Mouse (Mus musculus): Measurements from ENCODE around the gene Mtg1. TPM values are rescaled to one million over a fixed set of nuclear protein-coding genes. Genes with fewer than 3 reads are reported as not detected.

Mtg1 gene
- polyA plus RNA-seq, 1 experiment from 2014 or later = 9.4 TPM

DNA sequence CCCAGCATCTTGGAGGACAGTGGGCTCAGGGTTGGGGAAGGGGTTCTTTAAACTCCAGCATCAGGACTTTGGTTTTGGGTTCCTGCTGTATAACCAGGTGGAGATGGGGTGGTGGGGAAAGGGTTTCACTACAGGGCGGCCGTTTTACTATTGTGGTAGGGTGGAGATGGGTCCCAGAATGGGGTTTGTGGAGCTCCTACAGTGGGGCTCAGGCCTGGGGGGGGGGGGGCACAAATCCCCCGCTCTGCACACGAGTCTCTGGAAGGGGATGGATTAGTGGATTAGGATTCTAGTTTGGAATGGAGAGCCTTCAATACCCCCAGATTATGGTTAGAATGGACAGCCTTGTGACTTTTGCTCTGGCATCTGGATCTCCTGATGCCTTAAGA, 16.5 kb downstream of the Mtg1 start:
- no peaks in the 10 kb centered on the region for H3K79me2 ChIP-seq (ENCODE audit: inconsistent target)
- WGBS (ENCODE audit: missing documents) = 41% methylated on average over 4 of the region's 4 CpGs
- peaks cover 6% of the 10 kb centered on the region; the same call in 1 of the 2 replicates for H3K36me3 ChIP-seq (ENCODE audit: inconsistent target)
- H3K27ac ChIP-seq = no peak overlapping the region
- no peak overlapping the region for H3K4me3 ChIP-seq (ENCODE audit: inconsistent target)

DNA sequence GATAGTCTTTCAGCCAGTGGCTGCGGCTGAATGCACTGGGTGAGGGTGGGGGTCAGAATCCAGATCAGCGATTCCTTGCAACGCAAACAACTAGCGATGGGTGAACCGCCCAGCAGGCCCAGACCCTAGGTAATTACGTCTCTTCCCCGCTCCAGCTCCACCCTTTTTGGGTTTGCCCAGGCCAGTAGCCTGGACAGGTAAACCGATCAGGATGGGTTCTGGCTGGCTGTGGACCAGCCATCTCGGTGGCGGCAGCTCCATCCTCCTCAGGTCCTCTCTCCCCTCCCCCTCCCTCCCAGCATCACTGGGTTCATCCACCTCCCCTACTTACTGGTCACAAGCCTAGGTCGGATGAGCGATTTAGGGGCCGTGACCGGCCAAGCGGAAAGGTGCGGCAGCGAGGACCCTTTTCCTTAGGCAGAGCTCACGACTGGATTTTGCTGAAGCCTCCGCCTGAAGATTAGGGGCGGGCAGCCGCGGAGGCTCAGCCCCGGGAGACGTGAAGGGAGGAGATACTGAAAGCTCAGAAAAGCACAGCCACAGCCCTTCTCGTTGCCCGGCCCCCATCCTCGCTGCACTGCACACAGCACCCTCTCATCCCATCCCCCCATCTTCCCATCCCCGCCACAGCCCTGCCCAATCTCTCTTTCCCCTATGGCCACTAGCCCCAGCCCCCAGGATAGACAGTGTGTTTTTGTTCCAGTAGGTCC, 17.0 kb downstream of the Mtg1 start, which contains the start of gene Sprn:
Sprn (minus strand) TSS at position 660 of the 710 bp plus-strand sequence.
- Histone ChIP-seq H3K4me3 (ENCODE audit: inconsistent target) (no peak within 1 kb of the TSS), H3K79me2 (ENCODE audit: inconsistent target) (no peaks in the 10 kb centered on the region), H3K36me3 (ENCODE audit: inconsistent target) (peaks cover 6% of the 10 kb centered on the region; the same call in 1 of the 2 replicates), H3K27ac (no peak within 1 kb of the TSS)
- WGBS (ENCODE audit: missing documents) = 14% methylated on average over 28 of the region's 28 CpGs

- Histone ChIP-seq H3K4me3 (ENCODE audit: inconsistent target) (no peak overlapping the region), H3K79me2 (ENCODE audit: inconsistent target) (no peaks in the 10 kb centered on the region), H3K36me3 (ENCODE audit: inconsistent target) (no peaks in the 10 kb centered on the region), H3K27ac (no peak overlapping the region)
- 76% methylated on average over 3 of the region's 3 CpGs for WGBS (ENCODE audit: missing documents)
These were observed 23.0 kb downstream of the Mtg1 start for GRCm38 (mm10) chr7:140160363-140160762.

DNA sequence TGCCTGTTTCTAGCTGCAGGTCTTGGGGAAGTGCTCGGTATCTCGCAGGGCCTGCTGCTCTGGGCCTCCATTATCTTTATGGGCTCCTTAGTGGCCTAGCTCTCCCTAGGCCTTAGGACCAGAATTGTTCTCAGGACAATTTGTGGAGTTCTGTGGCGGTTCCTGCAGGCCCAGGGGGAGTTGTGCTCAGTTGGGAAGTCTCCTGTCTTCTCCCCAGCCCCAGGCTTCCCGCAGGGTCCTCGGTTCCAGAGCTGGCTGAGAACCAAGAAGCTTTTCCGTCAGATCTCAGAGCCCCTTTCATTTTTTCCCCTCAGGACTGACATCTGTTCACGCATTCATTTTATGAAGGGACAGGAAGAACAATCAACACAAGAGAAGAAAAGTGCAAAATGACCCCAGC, 27.3 kb downstream of the Mtg1 start, which contains the start of gene Olfr522:
Olfr522 (minus strand) TSS at position 101 of the 400 bp plus-strand sequence.
- Histone ChIP-seq H3K79me2 (ENCODE audit: inconsistent target) (no peaks in the 10 kb centered on the region), H3K36me3 (ENCODE audit: inconsistent target) (no peaks in the 10 kb centered on the region), H3K4me3 (ENCODE audit: inconsistent target) (no peak within 1 kb of the TSS), H3K27ac (no peak within 1 kb of the TSS)
- 83% methylated on average over 7 of the region's 7 CpGs for WGBS (ENCODE audit: missing documents)

- Histone ChIP-seq H3K27ac (no peak overlapping the region), H3K79me2 (ENCODE audit: inconsistent target) (no peaks in the 10 kb centered on the region), H3K4me3 (ENCODE audit: inconsistent target) (no peak overlapping the region), H3K36me3 (ENCODE audit: inconsistent target) (no peaks in the 10 kb centered on the region)
- WGBS (ENCODE audit: missing documents) = 67% methylated on average over 1 of the region's 1 CpGs
These were observed 30.6 kb downstream of the Mtg1 start for GRCm38 (mm10) chr7:140167950-140168349.

DNA sequence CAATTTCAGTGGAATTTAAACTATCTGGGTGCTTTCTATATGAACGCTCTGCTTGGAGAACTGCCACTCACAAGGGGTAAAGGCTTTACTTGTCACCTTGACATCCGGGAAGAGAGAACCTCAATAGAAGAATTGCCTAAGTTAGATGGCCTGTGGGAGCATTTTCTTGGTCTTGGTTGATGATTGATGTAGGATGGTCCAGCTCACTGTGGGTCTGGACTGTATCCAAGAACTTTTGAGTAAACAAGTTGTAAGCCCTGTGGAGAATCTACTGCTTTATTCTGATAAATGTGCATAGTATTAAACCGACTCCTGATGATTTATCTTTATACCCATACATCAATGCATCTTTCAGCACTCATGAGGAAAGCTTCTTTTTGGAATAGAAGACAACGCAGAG, 32.0 kb downstream of the Mtg1 start:
- no peaks in the 10 kb centered on the region for H3K36me3 ChIP-seq (ENCODE audit: inconsistent target)
- no peaks in the 10 kb centered on the region for H3K79me2 ChIP-seq (ENCODE audit: inconsistent target)
- H3K4me3 ChIP-seq (ENCODE audit: inconsistent target) = no peak overlapping the region
- H3K27ac ChIP-seq = no peak overlapping the region
- WGBS (ENCODE audit: missing documents) = 94% methylated on average over 4 of the region's 4 CpGs

DNA sequence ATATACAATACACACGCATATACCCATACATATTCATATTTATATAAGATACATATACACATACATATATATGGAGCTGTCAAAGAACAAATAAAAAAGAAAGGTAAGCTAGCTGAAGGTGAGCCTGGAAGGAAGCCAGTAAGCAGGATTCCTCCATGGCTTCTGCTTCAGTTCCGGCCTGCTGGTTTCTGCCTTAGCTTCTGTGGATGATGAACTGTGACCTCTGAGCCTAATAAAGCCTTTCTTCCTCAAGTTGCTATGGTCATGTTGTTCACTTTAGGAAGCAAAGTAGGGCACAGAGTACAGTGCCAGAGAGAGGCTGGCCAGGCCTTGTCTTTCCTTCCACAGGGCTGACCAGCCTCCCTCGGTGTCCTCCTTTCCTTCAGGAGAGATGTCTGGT, 33.5 kb downstream of the Mtg1 start:
- H3K27ac ChIP-seq = no peak overlapping the region
- H3K79me2 ChIP-seq (ENCODE audit: inconsistent target) = no peaks in the 10 kb centered on the region
- no peak overlapping the region for H3K4me3 ChIP-seq (ENCODE audit: inconsistent target)
- 81% methylated on average over 2 of the region's 3 CpGs for WGBS (ENCODE audit: missing documents)
- no peaks in the 10 kb centered on the region for H3K36me3 ChIP-seq (ENCODE audit: inconsistent target)

GRCm38 (mm10) chr7:140172936-140173335, 35.6 kb downstream of the Mtg1 start, which contains the start of gene Olfr523:
Gene Olfr523 (plus strand): TSS chr7:140173217.
- Histone ChIP-seq H3K36me3 (ENCODE audit: inconsistent target) (no peaks in the 10 kb centered on the region), H3K27ac (no peak within 1 kb of the TSS), H3K4me3 (ENCODE audit: inconsistent target) (no peak within 1 kb of the TSS), H3K79me2 (ENCODE audit: inconsistent target) (no peaks in the 10 kb centered on the region)
- WGBS (ENCODE audit: missing documents) = 13% methylated on average over 1 of the region's 1 CpGs

DNA sequence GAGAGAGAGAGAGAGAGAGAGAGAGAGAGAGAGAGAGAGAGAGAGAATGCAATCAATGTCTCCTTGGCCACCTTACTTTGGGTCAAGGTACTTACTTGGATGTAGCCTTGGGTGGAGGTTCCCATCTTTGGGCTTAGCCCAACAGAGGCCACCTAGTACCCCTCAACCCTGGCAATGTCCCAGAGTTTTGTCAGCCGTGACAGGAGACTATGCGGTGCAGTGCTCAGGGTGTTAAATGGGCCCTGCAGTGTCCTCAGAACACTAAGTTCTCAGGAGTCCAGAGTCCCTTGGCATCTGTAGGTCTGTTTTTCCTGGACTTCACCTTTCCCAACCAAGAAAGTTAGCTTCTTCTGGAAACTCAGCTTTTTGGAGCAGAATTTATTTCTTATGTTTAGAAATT, 41.8 kb downstream of the Mtg1 start:
- WGBS (ENCODE audit: missing documents) = 96% methylated on average over 2 of the region's 2 CpGs
- no peak overlapping the region for H3K4me3 ChIP-seq (ENCODE audit: inconsistent target)
- no peaks in the 10 kb centered on the region for H3K79me2 ChIP-seq (ENCODE audit: inconsistent target)
- H3K36me3 ChIP-seq (ENCODE audit: inconsistent target) = no peaks in the 10 kb centered on the region
- H3K27ac ChIP-seq = no peak overlapping the region

DNA sequence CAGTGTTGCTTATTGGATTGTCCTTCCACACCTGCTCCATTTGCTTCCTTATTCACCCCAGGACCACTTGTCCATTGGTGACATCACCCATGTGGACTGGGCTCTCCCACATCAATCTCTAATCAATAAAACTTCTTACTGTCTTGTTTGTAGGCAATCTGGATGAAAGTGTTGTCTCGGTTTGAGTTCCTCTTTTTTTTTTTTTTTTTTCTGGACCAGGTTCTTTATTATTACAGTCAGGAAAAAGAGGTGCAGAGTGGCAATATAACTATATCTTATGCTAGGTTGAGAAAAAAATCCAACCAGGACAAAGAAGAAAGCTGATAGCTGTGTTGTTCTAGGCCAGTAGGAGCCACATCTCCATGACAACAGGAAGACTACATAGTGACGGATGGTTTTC, 43.3 kb downstream of the Mtg1 start:
- Histone ChIP-seq H3K27ac (no peak overlapping the region), H3K36me3 (ENCODE audit: inconsistent target) (no peaks in the 10 kb centered on the region), H3K4me3 (ENCODE audit: inconsistent target) (no peak overlapping the region), H3K79me2 (ENCODE audit: inconsistent target) (no peaks in the 10 kb centered on the region)
- 46% methylated on average over 2 of the region's 2 CpGs for WGBS (ENCODE audit: missing documents)

- 85% methylated on average over 4 of the region's 4 CpGs for WGBS (ENCODE audit: missing documents)
- H3K27ac ChIP-seq = no peak overlapping the region
- no peaks in the 10 kb centered on the region for H3K36me3 ChIP-seq (ENCODE audit: inconsistent target)
- H3K79me2 ChIP-seq (ENCODE audit: inconsistent target) = no peaks in the 10 kb centered on the region
- no peak overlapping the region for H3K4me3 ChIP-seq (ENCODE audit: inconsistent target)
These were observed 46.8 kb downstream of the Mtg1 start for GRCm38 (mm10) chr7:140184206-140184605.

DNA sequence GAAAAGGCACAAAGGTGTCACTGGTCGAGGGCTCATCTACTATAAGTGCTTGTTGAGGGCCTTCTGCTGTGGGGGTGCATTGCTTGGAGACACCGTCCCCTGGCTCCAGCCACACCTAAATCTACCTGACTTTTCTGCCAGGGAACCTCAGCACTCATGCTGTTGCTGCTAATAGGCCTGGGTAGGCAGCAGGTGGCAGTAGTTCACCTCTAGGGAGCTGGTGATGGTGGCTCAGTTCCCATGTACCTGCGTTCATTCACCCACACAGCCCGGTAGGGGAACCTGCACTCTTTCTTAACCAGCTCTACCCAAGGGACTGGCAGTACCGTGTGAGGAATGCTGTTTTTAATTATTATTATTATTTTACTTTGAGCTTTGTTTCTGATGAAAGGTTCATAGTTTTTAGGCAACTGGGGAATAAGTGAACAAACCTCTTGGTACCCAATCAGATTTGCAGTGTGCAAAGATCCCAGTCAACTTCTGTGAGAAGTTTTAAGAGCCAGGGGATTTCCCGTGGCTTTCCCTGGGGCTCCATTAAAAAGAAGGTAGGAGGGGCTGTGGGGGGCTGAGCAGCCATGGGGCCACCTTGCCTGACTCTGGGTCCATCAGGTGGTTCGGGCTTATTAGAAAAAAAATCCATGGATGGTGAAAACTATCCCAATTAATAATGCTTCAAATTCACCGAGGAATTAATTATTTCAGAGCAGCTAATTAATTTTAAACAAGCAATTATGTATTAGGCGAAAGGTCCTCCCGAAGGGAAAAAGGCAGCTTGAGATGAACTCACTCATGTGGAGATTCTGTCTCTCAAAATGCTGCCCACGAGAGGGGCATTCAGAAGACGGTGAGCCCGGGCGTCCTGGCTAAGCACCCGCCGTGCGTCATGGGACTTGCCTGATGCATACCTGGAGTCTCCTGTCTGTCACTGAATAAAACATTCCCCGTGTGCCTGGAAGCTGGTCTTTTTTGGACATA, 49.6 kb downstream of the Mtg1 start:
- Histone ChIP-seq H3K27ac (no peak overlapping the region), H3K79me2 (ENCODE audit: inconsistent target) (no peaks in the 10 kb centered on the region), H3K36me3 (ENCODE audit: inconsistent target) (no peaks in the 10 kb centered on the region), H3K4me3 (ENCODE audit: inconsistent target) (no peak overlapping the region)
- WGBS (ENCODE audit: missing documents) = 64% methylated on average over 18 of the region's 18 CpGs

GRCm38 (mm10) chr7:140187721-140188390, 50.5 kb downstream of the Mtg1 start:
- Histone ChIP-seq H3K36me3 (ENCODE audit: inconsistent target) (no peaks in the 10 kb centered on the region), H3K27ac (no peak overlapping the region), H3K4me3 (ENCODE audit: inconsistent target) (no peak overlapping the region), H3K79me2 (ENCODE audit: inconsistent target) (no peaks in the 10 kb centered on the region)
- WGBS (ENCODE audit: missing documents) = 82% methylated on average over 7 of the region's 7 CpGs
